Mouse (Mus musculus) gastrocnemius, adult 2 months (tissue): ENCODE measurements around the gene Rpl38. TPM values are rescaled to one million over a fixed set of nuclear protein-coding genes. Genes with fewer than 3 reads are reported as not detected.
"Not testable (repeated sequence)": the region's sequence is repeated elsewhere in the genome, so short reads cannot be mapped to it uniquely, and the experiment has no call there.

Experiments
- DNase-seq: peaks from one replicate; pipeline ENCODE4 v3.0.0; 2022
- H3K27ac ChIP-seq: fragments of 200-600 bp; 2 replicates; pipeline ENCODE4 v1.8.1; 2022; ENCODE audit warnings: mild to moderate bottlenecking
- H3K4me3 ChIP-seq: fragments of 200-600 bp; 2 replicates; pipeline ENCODE4 v1.8.1; 2022; ENCODE audit warnings: mild to moderate bottlenecking, moderate library complexity
- CTCF ChIP-seq: fragments of 200-600 bp; IDR thresholded peaks from 2 replicates; pipeline ENCODE4 v1.8.1; 2022; ENCODE audit warnings: antibody characterized with exemption, mild to moderate bottlenecking, moderate library complexity
- intact Hi-C: fragments of 180-260 bp; cut with DNase I; formaldehyde crosslinking; loops from one replicate; pipeline ENCODE4 v1.15.1; 2025
- total RNA-seq, 2 experiments: library from RNA; stranded (reverse); gene quantifications; 2 replicates each; pipeline ENCODE4 v1.2.3; 2021

Rpl38 gene
- total RNA-seq, 2 experiments from 2014 or later: 544 to 670 TPM

- TF ChIP-seq CTCF: peak; percentile 89
- Histone ChIP-seq H3K4me3 (no peak overlapping the region), H3K27ac (no peak overlapping the region)
- intact Hi-C loops: no loop called here
- DNase-seq: peak; percentile 72
Measured at GRCm38 (mm10) chr11:114662746-114663362, 5.5 kb upstream of the Rpl38 start.

GRCm38 (mm10) chr11:114664164-114664563, 4.2 kb upstream of the Rpl38 start:
- Histone ChIP-seq H3K27ac (no peak overlapping the region), H3K4me3 (no peak overlapping the region)
- TF ChIP-seq CTCF: no peak
- no peak for DNase-seq
- intact Hi-C loops: no loop called here

GRCm38 (mm10) chr11:114665463-114665862, 2.9 kb upstream of the Rpl38 start:
- Histone ChIP-seq H3K4me3 (no peak overlapping the region), H3K27ac (no peak overlapping the region)
- intact Hi-C loops: no loop called here
- no peak for TF ChIP-seq CTCF
- DNase-seq: no peak

GRCm38 (mm10) chr11:114666786-114667185, 1.5 kb upstream of the Rpl38 start:
- H3K4me3 ChIP-seq: no peak overlapping the region
- DNase-seq: no peak
- TF ChIP-seq CTCF: no peak
- H3K27ac ChIP-seq: no peak overlapping the region
- intact Hi-C loops: no loop called here

- no peak overlapping the region for H3K4me3 ChIP-seq
Measured at GRCm38 (mm10) chr11:114667236-114667931, 940 bp upstream of the Rpl38 start.

GRCm38 (mm10) chr11:114667932-114668285, 415 bp upstream of the Rpl38 start:
- H3K4me3 ChIP-seq, intact Hi-C loops, DNase-seq, H3K27ac ChIP-seq: not testable (repeated sequence)

More at GRCm38 (mm10) chr11:114667236-114667931, 940 bp upstream of the Rpl38 start:
- intact Hi-C loops: no loop called here
- no peak overlapping the region for H3K27ac ChIP-seq
- no peak for DNase-seq
- TF ChIP-seq CTCF: no peak

GRCm38 (mm10) chr11:114668741-114669623, 658 bp downstream of the Rpl38 start:
- H3K27ac ChIP-seq: peak overlapping the region; percentile 90
- intact Hi-C loops: no loop called here
- DNase-seq: peak; percentile 82
- peak overlapping the region; percentile 99 for H3K4me3 ChIP-seq
- TF ChIP-seq CTCF: peak; percentile 67

- DNase-seq: no peak
- TF ChIP-seq CTCF: no peak
- intact Hi-C loops: loop anchor here (10.0 kb wide), 1 partner anchor 715 kb away; the partner anchor contains the start of gene Cdr2l
Measured at GRCm38 (mm10) chr11:114669651-114670168, 1.4 kb downstream of the Rpl38 start.

GRCm38 (mm10) chr11:114671147-114671546, 2.8 kb downstream of the Rpl38 start:
- Histone ChIP-seq H3K27ac (no peak overlapping the region), H3K4me3 (no peak overlapping the region)
- TF ChIP-seq CTCF: no peak
- intact Hi-C loops: loop anchor here (10.0 kb wide), 1 partner anchor 714 kb away; the partner anchor contains the start of gene Cdr2l
- DNase-seq: no peak

More at GRCm38 (mm10) chr11:114669651-114670168, 1.4 kb downstream of the Rpl38 start:
- H3K4me3 ChIP-seq: peak overlapping the region; percentile 99
- peak overlapping the region; percentile 90 for H3K27ac ChIP-seq

GRCm38 (mm10) chr11:114672794-114673718, 4.7 kb downstream of the Rpl38 start:
- TF ChIP-seq CTCF: peak; percentile 73
- Histone ChIP-seq H3K4me3 (no peak overlapping the region), H3K27ac (no peak overlapping the region)
- peak; percentile 53 for DNase-seq
- intact Hi-C loops: loop anchor here (2.0 to 10.0 kb wide), 2 partner anchors 30 to 712 kb away; partner anchors contain the start of gene Cdr2l

GRCm38 (mm10) chr11:114673719-114674050, 5.4 kb downstream of the Rpl38 start:
- Histone ChIP-seq H3K27ac (no peak overlapping the region), H3K4me3 (no peak overlapping the region)
- TF ChIP-seq CTCF: no peak
- DNase-seq: no peak
- intact Hi-C loops: loop anchor here (2.0 to 10.0 kb wide), 2 partner anchors 29 to 711 kb away; partner anchors contain the start of gene Cdr2l

GRCm38 (mm10) chr11:114674180-114674579, 5.9 kb downstream of the Rpl38 start:
- H3K4me3 ChIP-seq: no peak overlapping the region
- intact Hi-C loops: loop anchor here (10.0 kb wide), 1 partner anchor 711 kb away; the partner anchor contains the start of gene Cdr2l
- H3K27ac ChIP-seq: no peak overlapping the region
- no peak for TF ChIP-seq CTCF
- no peak for DNase-seq

GRCm38 (mm10) chr11:114674796-114675195, 6.5 kb downstream of the Rpl38 start:
- DNase-seq, H3K27ac ChIP-seq: not testable (repeated sequence)
- intact Hi-C loops: loop anchor here (5.0 to 10.0 kb wide), 2 partner anchors 53 to 710 kb away; partner anchors contain the start of genes Cdr2l and Dnaic2
- peak overlapping the region; percentile 97 for H3K4me3 ChIP-seq
